Mouse (Mus musculus): ENCODE measurements around the gene Muc3. TPM values are rescaled to one million over a fixed set of nuclear protein-coding genes. Genes with fewer than 3 reads are reported as not detected.

The Muc3 gene
- polyA plus RNA-seq, 1 experiment, result not detected

DNA sequence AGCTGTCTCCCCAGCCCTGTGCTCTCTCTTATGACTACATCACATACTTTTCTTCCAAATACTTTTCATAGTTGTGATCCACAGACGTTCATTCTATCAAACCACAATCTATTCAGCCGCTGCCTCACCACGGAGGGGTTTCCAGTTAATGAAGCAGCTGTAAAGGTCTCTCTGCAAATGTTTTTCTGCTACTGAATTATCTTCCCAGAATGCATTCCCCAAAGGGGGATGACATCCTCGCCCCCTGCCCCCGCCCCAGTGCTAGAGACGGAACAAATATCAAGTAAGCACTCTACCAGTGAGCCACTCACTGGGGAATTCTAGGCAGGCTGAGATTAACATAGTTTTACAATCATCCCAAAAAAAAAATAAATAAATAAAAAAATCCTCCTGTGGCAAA, 41.0 kb downstream of the Muc3 start:
- no peak for TF ChIP-seq MYOG (IDR thresholded peaks at IDR 0.05; ENCODE audit: control insufficient read depth, extremely low read depth, insufficient read length)
- TF ChIP-seq CTCF (IDR thresholded peaks at IDR 0.05; ENCODE audit: control insufficient read depth, insufficient read depth, insufficient read length), result no peak
- TF ChIP-seq CEBPB (IDR thresholded peaks at IDR 0.05; ENCODE audit: low read depth), result no peak
- no peak for TF ChIP-seq FOSL1 (IDR thresholded peaks at IDR 0.05; ENCODE audit: insufficient read depth, low read length, poor library complexity, severe bottlenecking)
- no peak for TF ChIP-seq MYOD1 (IDR thresholded peaks at IDR 0.05; ENCODE audit: control insufficient read depth, insufficient read length, low read depth)
- TF ChIP-seq USF1 (IDR thresholded peaks at IDR 0.05; ENCODE audit: low read depth), result no peak
- no peak for TF ChIP-seq MAX (IDR thresholded peaks at IDR 0.05)
- H3K79me3 ChIP-seq (ENCODE audit: low read depth), result no peaks in the 10 kb centered on the region
- H3K36me3 ChIP-seq (ENCODE audit: control insufficient read depth, insufficient read depth), result no peaks in the 10 kb centered on the region
- no peak overlapping the region for H3K4me3 ChIP-seq (ENCODE audit: insufficient read depth, poor library complexity, severe bottlenecking)
- H3ac ChIP-seq (ENCODE audit: control insufficient read depth, insufficient read length, low read depth), result no peak overlapping the region
- no peaks in the 10 kb centered on the region for H3K79me2 ChIP-seq (ENCODE audit: control insufficient read depth, insufficient read depth)
- no peaks in the 10 kb centered on the region for H3K27me3 ChIP-seq (ENCODE audit: control insufficient read depth, insufficient read depth, insufficient read length)

DNA sequence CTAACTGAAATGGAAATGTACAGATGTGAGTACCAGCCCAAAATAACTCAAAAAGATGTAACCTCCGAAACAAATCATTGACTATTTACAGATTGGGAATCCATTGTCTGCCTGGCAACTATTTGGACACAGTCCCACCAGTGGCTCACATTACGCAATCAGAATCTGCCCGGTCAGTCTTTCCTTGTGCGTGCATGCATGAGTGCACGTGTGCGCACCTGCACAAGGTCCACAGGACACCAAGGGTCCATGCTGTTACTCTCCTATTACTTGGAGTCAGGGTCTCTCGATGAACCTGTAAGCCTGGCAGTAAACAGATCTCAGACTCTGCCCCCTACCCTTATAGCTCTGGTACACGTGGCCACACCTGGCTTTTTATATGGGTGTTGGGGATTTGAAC, 41.5 kb downstream of the Muc3 start:
- no peak overlapping the region for H3K4me3 ChIP-seq (ENCODE audit: insufficient read depth, poor library complexity, severe bottlenecking)
- no peaks in the 10 kb centered on the region for H3K27me3 ChIP-seq (ENCODE audit: control insufficient read depth, insufficient read depth, insufficient read length)
- no peaks in the 10 kb centered on the region for H3K79me3 ChIP-seq (ENCODE audit: low read depth)
- TF ChIP-seq USF1 (IDR thresholded peaks at IDR 0.05; ENCODE audit: low read depth), result no peak
- TF ChIP-seq CEBPB (IDR thresholded peaks at IDR 0.05; ENCODE audit: low read depth), result peak; percentile 75
- H3K36me3 ChIP-seq (ENCODE audit: control insufficient read depth, insufficient read depth), result no peaks in the 10 kb centered on the region
- no peaks in the 10 kb centered on the region for H3K79me2 ChIP-seq (ENCODE audit: control insufficient read depth, insufficient read depth)
- no peak overlapping the region for H3ac ChIP-seq (ENCODE audit: control insufficient read depth, insufficient read length, low read depth)

DNA sequence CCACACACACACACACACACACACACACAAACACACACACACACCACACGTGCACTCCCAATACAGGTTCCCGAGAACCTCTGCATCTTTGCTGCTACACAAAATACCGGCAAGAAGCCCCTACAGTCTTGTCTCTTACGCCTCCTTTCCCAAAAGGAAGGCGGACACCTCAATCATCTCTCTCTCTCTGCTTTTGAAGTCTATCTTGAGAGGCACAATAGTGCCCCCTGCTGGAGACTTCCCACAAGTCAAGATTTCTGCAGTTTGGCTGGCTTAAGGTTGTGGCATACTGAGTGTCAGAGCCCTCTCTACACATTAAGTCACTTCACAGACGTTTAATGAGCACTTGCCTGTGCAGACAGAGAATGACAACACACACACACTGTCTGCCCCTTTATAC, 42.1 kb downstream of the Muc3 start:
- TF ChIP-seq USF1 (IDR thresholded peaks at IDR 0.05; ENCODE audit: low read depth), result no peak
- TF ChIP-seq CTCF (IDR thresholded peaks at IDR 0.05; ENCODE audit: control insufficient read depth, insufficient read depth, insufficient read length), result peak; percentile 58
- no peak for TF ChIP-seq MAX (IDR thresholded peaks at IDR 0.05)
- no peaks in the 10 kb centered on the region for H3K36me3 ChIP-seq (ENCODE audit: control insufficient read depth, insufficient read depth)
- no peak overlapping the region for H3K4me3 ChIP-seq (ENCODE audit: insufficient read depth, poor library complexity, severe bottlenecking)
- no peaks in the 10 kb centered on the region for H3K79me3 ChIP-seq (ENCODE audit: low read depth)
- H3K79me2 ChIP-seq (ENCODE audit: control insufficient read depth, insufficient read depth), result no peaks in the 10 kb centered on the region
- H3ac ChIP-seq (ENCODE audit: control insufficient read depth, insufficient read length, low read depth), result peak overlapping the region; percentile 39
- H3K27me3 ChIP-seq (ENCODE audit: control insufficient read depth, insufficient read depth, insufficient read length), result no peaks in the 10 kb centered on the region

DNA sequence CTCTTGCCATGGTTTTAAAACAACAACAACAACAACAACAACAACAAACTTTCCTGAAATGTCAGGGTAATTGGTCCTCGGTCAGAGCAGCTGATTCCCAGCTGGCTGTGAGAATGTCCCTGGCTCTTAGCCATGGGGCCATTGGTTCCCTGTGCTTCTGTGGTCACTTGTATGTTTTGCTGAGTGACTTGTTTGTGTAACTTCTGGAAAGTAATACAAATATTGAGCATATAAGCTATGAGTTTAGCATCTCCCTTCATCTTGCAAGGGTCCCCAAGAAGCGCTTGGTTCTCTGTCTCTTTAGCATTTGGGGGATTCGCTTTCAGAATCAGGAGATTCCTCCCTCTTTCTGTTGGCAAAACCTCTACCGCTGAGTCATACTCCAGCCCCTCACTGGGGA, 42.7 kb downstream of the Muc3 start:
- TF ChIP-seq CEBPB (IDR thresholded peaks at IDR 0.05; ENCODE audit: low read depth) (no peak), CTCF (IDR thresholded peaks at IDR 0.05; ENCODE audit: control insufficient read depth, insufficient read depth, insufficient read length) (no peak), MAX (IDR thresholded peaks at IDR 0.05) (no peak), MYOD1 (IDR thresholded peaks at IDR 0.05; ENCODE audit: control insufficient read depth, insufficient read length, low read depth) (no peak), FOSL1 (IDR thresholded peaks at IDR 0.05; ENCODE audit: insufficient read depth, low read length, poor library complexity, severe bottlenecking) (no peak), USF1 (IDR thresholded peaks at IDR 0.05; ENCODE audit: low read depth) (no peak), MYOG (IDR thresholded peaks at IDR 0.05; ENCODE audit: control insufficient read depth, extremely low read depth, insufficient read length) (no peak)
- Histone ChIP-seq H3K79me2 (ENCODE audit: control insufficient read depth, insufficient read depth) (no peaks in the 10 kb centered on the region), H3K36me3 (ENCODE audit: control insufficient read depth, insufficient read depth) (no peaks in the 10 kb centered on the region), H3ac (ENCODE audit: control insufficient read depth, insufficient read length, low read depth) (no peak overlapping the region), H3K27me3 (ENCODE audit: control insufficient read depth, insufficient read depth, insufficient read length) (no peaks in the 10 kb centered on the region), H3K4me3 (ENCODE audit: insufficient read depth, poor library complexity, severe bottlenecking) (no peak overlapping the region), H3K79me3 (ENCODE audit: low read depth) (no peaks in the 10 kb centered on the region)

DNA sequence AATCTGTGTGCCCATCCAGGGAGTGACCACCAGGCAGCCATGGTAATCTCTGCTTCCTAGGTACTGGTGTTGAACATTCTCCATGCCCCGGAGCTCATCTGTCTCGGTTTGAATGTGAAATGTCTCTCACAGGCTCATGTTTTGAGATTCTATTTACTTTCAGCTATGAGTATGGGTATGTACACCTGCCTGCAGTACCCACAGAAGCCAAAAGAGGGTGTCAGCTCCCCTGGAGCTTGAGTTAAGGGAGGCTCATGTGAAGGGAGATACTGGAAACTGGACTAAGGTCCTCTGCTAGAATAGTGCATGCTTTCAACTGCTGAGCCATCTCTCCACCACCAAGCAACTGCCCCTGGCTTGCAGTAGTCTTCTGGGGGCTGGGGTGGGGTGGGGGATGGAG, 45.2 kb downstream of the Muc3 start:
- Histone ChIP-seq H3K4me3 (ENCODE audit: insufficient read depth, poor library complexity, severe bottlenecking) (no peak overlapping the region), H3K79me3 (ENCODE audit: low read depth) (no peaks in the 10 kb centered on the region), H3ac (ENCODE audit: control insufficient read depth, insufficient read length, low read depth) (no peak overlapping the region), H3K27me3 (ENCODE audit: control insufficient read depth, insufficient read depth, insufficient read length) (no peaks in the 10 kb centered on the region), H3K36me3 (ENCODE audit: control insufficient read depth, insufficient read depth) (no peaks in the 10 kb centered on the region), H3K79me2 (ENCODE audit: control insufficient read depth, insufficient read depth) (no peaks in the 10 kb centered on the region)
- TF ChIP-seq MAX (IDR thresholded peaks at IDR 0.05) (no peak), CTCF (IDR thresholded peaks at IDR 0.05; ENCODE audit: control insufficient read depth, insufficient read depth, insufficient read length) (no peak), CEBPB (IDR thresholded peaks at IDR 0.05; ENCODE audit: low read depth) (no peak), FOSL1 (IDR thresholded peaks at IDR 0.05; ENCODE audit: insufficient read depth, low read length, poor library complexity, severe bottlenecking) (no peak), MYOG (IDR thresholded peaks at IDR 0.05; ENCODE audit: control insufficient read depth, extremely low read depth, insufficient read length) (no peak), MYOD1 (IDR thresholded peaks at IDR 0.05; ENCODE audit: control insufficient read depth, insufficient read length, low read depth) (no peak), USF1 (IDR thresholded peaks at IDR 0.05; ENCODE audit: low read depth) (no peak)

DNA sequence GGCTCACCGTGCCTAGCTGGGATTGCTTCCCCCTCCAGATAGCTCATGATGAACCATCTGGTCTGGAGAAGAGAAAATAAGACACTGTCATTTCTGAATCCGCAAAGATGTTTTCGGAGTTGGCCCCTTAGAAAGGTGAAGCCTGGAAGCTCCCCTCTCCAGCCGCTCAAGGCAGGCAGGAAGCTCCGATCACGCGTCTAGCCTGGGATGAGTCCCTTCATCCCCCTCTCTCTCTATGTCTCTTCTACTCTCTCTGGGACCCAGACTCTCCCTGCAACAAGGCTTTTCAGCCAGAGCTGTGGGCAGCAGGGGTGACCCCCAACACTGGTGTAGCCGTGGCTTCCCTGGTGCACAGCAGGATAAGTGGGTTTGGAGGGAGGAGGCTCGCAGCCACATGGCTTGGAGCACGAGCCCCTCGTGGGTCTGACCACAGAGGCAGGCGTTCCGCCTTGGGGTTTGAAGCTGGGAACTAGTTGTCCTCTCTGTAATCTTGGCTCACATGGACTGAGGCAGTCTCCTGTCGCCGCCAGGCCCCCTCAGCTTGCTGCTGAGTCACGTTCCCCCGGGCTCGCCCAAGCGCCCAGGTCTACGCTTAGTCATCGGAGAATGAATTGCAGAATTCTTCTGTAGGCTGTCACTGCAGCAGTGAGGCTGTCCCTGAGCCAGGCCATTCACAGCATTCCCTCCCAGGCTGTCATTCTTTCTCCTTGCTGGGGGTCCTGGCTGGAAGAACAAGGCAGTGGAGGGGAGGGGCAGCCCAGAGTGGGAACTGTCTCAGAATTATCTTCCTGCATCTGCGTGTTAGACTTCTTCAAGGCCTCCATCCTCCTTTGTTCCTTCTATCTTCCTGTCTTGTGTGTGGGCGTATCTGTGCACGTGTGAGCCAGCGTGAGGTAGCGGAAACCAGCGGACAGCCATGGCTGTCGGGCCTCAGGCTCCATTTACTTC, 46.3 kb downstream of the Muc3 start:
- no peaks in the 10 kb centered on the region for H3K79me2 ChIP-seq (ENCODE audit: control insufficient read depth, insufficient read depth)
- H3ac ChIP-seq (ENCODE audit: control insufficient read depth, insufficient read length, low read depth), result peak overlapping the region; percentile 63
- H3K4me3 ChIP-seq (ENCODE audit: insufficient read depth, poor library complexity, severe bottlenecking), result no peak overlapping the region
- peak; percentile 97 for TF ChIP-seq MAX (IDR thresholded peaks at IDR 0.05)
- peak; percentile 78 for TF ChIP-seq FOSL1 (IDR thresholded peaks at IDR 0.05; ENCODE audit: insufficient read depth, low read length, poor library complexity, severe bottlenecking)
- no peak for TF ChIP-seq CEBPB (IDR thresholded peaks at IDR 0.05; ENCODE audit: low read depth)
- no peak for TF ChIP-seq MYOG (IDR thresholded peaks at IDR 0.05; ENCODE audit: control insufficient read depth, extremely low read depth, insufficient read length)
- TF ChIP-seq USF1 (IDR thresholded peaks at IDR 0.05; ENCODE audit: low read depth), result peak; percentile 77
- peak; percentile 32 for TF ChIP-seq MYOD1 (IDR thresholded peaks at IDR 0.05; ENCODE audit: control insufficient read depth, insufficient read length, low read depth)
- TF ChIP-seq CTCF (IDR thresholded peaks at IDR 0.05; ENCODE audit: control insufficient read depth, insufficient read depth, insufficient read length), result no peak
- H3K79me3 ChIP-seq (ENCODE audit: low read depth), result no peaks in the 10 kb centered on the region
- H3K36me3 ChIP-seq (ENCODE audit: control insufficient read depth, insufficient read depth), result no peaks in the 10 kb centered on the region
- no peaks in the 10 kb centered on the region for H3K27me3 ChIP-seq (ENCODE audit: control insufficient read depth, insufficient read depth, insufficient read length)
